Mouse (Mus musculus) ES-CJ7 (cell line): ENCODE measurements around the gene Ccnb1ip1.
"Not testable (repeated sequence)": the region's sequence is repeated elsewhere in the genome, so short reads cannot be mapped to it uniquely, and the experiment has no call there.

Experiments used
- DNase-seq: peaks from one replicate; pipeline ENCODE4 v3.0.0; 2011; ENCODE audit warnings: low read depth, low spot score

The Ccnb1ip1 gene

DNA sequence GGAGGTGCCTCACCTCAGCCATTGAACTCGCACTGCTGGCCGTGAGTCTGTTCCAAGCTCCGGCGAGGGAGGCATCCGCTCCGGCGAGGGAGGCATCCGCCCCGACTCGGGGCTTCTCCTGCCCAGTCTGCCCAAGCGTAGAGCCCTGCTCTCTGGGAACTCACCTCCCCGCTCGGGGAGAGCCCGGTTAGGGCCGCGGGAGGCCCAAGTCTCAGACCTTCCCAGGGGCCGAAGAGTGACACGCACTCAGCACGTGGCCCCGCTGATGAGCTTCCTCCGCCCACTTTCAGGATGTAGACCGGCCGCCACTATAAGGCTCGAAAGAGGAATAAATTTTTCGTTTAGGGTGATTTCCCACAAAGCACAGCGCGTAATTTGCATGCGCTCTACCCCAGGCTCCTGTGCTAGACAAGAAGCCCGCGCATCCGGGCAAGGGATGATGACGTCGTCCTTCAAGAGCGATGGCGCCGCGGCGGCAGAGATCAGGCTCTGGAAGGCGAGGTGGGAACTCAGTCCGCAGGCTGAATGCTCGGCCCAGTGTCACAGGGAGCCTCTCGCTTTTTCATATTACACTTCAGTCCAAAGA, at the start of gene Ccnb1ip1, which contains the start of gene Parp2:
Ccnb1ip1 (minus strand) TSS at position 246 of the 586 bp plus-strand sequence.
Parp2 (plus strand) TSS at position 355 of the 586 bp plus-strand sequence.
- DNase-seq, result peak; percentile 96

DNA sequence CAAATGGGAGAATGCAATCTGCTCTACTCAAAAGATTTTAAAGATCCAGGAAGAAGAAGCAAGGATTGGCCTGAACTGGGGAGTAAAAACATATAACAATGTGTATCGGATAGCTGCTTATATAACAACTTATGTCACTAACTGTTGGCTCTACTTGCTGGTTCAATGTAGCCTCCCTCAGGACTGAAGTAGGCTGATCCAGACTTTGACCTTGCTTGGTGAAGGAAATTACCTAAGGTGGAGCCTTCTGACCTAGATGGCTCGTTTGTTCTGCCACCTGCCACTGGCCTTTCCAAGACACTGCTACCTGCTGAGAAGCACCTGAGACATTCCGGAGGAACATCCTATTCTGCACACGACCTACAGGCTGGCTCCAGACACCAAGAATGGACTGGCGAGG, 48.3 kb upstream of the Ccnb1ip1 start:
- no peak for DNase-seq

DNA sequence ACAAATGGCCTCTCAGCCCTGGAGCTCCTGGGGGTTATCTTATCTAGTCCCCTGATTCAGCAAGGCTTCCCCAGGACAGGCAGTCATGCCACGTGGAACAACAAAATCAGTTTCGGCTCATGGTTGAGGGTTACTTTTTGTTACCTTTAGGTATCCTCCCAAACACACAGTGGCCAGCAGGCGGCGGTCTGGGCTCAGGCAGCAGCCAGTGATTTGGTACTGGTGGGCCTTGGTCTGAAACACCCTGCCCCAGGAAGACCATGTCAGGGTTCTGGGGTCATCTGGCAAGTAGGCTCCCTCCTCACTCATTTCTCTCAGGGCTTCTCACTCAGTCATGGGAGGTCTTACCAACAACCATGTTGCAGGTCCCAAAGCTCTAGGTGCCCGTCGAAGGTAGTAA, 29.7 kb upstream of the Ccnb1ip1 start:
- peak; percentile 47 for DNase-seq

- DNase-seq, result no peak
These were observed 26.9 kb upstream of the Ccnb1ip1 start for GRCm38 (mm10) chr14:50834435-50834834.

DNA sequence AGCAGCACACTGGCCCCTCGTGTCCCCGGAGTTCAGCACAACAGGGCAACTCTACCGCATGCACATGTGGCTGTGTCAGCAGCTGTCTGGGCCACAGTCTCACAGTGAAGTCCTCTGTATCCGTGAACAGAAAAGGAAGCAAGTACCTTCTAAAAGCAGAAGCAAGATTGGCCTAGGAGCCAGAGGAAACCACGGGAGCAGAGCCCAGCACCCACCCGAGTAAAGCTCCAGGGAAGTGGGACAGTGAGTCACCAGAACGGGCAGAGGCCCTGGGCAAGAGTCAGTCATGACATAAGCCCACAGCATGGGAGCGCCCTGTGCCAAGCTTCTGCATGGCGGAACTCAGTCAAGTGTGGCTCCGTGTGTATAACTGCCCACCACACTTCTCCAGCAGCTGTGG, 26.4 kb upstream of the Ccnb1ip1 start:
- no peak for DNase-seq

DNA sequence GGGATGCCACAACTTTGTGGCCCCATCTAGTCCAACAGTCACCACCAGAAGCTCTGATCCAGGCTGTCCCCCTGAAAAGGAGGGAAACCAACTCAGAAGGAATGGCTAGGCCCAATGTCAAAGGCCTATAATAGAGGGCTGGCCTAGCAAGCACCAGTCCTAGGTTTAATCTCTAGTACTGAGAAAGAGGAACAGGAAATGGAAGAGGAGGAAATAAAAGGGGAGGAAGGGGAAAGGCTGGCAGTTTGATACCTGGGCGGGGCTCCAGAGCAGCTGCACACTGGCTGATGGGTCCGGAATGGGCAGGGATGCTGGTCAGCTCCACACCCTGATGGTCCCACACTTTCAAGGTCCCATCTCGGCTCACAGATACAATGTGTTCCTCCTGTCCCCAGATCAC, 22.3 kb upstream of the Ccnb1ip1 start:
- DNase-seq, result no peak

DNA sequence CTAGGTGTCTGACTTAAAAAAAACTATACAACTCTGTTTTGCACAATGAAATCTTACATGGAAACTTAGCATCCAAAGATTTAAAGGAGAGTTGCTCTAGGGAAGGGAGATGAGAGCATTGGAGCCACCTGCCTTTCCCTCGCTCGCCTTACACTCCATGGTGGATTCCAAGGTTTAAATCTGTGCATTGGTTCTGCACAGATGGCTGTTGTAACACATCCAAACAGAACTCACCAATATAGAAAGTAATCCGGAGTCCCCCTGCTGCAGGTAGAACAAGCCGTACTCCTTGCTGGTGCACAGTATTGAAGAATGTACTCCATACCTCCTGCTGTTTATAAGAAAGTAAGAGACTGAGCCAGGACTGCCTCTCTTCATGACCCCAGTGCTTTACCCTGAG, 19.0 kb upstream of the Ccnb1ip1 start:
- DNase-seq, result no peak

- no peak for DNase-seq
These were observed 16.7 kb upstream of the Ccnb1ip1 start for GRCm38 (mm10) chr14:50824219-50824618.

DNA sequence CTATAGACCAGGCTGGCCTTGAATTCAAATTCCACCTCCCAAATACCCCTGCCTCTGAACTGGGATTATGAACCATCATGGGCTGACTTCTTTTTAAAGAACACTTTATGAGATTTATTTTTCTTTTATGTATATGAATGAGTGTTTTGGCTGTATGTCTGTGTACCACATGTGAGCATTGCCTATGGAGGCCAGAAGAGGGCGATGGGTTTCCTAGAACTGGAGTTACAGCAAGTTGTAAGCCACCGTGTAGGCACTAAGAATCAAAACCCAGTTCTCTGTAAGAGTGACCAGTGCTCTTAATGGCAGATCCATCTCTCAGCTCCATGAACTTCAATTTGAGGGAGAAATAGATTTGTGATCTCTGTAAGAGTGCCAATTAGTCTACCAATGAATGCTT, 15.7 kb upstream of the Ccnb1ip1 start:
- DNase-seq, result no peak

GRCm38 (mm10) chr14:50813060-50813459, 5.5 kb upstream of the Ccnb1ip1 start:
- DNase-seq, result no peak

- not testable (repeated sequence) for DNase-seq
These were observed 1.1 kb downstream of the Ccnb1ip1 start for GRCm38 (mm10) chr14:50806469-50806868.

- DNase-seq, result no peak
These were observed 2.8 kb downstream of the Ccnb1ip1 start for GRCm38 (mm10) chr14:50804683-50805082.

DNA sequence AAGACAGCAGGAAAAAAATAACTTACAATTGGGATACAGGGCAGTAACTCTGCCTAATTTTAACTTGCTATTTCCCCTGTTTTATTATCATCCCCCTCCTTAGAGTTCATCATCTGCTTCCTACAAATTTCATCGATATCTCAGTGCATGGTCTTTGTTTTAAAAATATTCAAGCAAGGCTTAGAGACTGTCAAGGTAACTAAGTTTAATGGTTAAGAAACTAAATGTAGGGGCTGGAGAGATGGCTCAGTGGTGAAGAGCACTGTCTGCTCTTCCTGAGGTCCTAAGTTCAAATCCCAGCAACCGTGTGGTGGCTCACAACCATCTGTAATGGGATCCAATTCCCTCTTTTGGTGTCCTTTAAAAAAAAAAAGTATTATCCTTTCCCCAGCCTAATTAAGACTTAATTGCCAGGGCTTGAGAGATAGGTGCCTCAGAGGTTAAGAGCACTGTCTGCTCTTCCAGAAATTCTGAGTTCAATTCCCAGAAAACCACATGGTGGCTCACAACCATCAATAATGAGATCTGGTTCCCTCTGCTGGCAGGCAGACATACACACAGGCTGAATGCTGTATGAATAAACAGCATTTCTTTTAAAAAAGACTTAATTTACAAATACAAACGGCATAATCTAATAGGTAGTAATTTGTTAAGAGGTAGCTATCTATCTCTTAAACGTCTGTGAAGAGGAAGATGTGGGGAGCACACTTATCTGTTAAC, 4.5 kb downstream of the Ccnb1ip1 start:
- DNase-seq, result peak; percentile 75

DNA sequence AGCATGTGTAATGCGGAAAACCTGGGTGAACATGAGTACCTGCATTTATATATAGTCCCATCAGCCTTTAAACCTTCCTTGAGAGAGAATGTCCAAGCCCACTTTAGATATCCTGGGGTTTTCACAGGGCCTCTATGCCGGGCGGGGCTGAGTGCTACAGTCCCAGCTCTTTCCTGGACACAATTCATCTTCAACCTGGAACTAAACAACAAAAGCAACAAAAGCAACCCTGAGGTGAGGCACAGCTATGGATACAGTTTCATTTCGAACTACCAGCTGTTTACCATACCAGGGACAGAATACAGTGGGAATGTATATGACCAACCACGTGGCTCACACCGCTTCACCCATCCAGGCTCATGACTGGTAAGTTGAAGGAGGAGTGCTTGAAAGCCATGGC, 5.1 kb downstream of the Ccnb1ip1 start:
- peak; percentile 54 for DNase-seq

- DNase-seq, result peak; percentile 70
These were observed 7.9 kb downstream of the Ccnb1ip1 start for GRCm38 (mm10) chr14:50799502-50800259.

- DNase-seq, result peak; percentile 76
These were observed 9.0 kb downstream of the Ccnb1ip1 start for GRCm38 (mm10) chr14:50798512-50798911.

DNA sequence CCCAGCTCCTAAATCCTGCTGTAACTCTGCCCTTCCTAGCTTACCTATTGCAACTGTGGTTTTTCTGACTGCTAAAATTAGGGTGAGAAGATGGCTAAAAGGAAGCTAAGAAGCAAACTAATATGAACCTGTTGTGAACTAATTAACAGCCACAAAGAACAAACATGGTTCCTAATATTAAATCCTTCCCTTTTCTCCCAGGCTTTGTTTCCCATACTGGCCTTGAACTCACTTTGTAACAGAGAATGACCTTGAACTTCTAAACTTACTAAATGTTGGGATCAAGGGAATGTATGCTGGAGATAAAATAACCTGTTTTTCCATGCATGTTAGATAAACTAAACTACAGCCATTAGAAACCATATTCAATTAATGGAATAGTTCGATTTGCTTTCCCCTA, 11.1 kb downstream of the Ccnb1ip1 start:
- DNase-seq, result no peak

- DNase-seq, result peak; percentile 38
These were observed 11.6 kb downstream of the Ccnb1ip1 start for GRCm38 (mm10) chr14:50795965-50796364.

- DNase-seq, result peak; percentile 84
These were observed 12.1 kb downstream of the Ccnb1ip1 start for GRCm38 (mm10) chr14:50795261-50795935.

DNA sequence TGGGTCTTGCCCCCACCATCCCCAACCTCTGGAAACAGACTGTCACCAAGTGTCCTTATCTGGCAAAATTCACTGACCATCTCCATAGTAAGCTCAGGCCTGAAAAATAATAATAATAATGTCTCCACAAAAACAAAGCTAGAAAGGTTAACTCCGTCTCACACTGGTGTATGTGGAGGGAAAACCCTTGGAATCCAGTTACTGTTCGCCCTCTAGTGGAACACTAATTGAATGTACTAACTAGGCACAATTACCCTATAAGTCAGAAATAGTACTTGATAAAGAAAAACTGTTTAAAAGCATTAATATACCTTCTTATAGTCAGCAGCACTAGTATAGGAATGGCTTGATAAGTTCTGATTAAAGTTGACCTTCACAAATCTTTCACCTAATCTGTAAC, 19.4 kb downstream of the Ccnb1ip1 start:
- DNase-seq, result peak; percentile 51

- peak; percentile 94 for DNase-seq
These were observed 22.3 kb downstream of the Ccnb1ip1 start, which contains the start of gene Ttc5 for GRCm38 (mm10) chr14:50785251-50785637. TSS of gene Ttc5 (minus strand) at chr14:50785519.
